Mouse (Mus musculus) myocyte (in vitro differentiated cells): ENCODE results near the gene Fstl1.

Experiments used
- MAX ChIP-seq: IDR thresholded peaks from one replicate; pipeline ENCODE4 v1.6.1; 2011; ENCODE audit warnings: low read depth, mild to moderate bottlenecking, control low read depth
- POLR2AphosphoS2 ChIP-seq: IDR thresholded peaks from one replicate; pipeline ENCODE4 v1.6.1; 2011; ENCODE audit warnings: low read depth, control low read depth; ENCODE audit not compliant: insufficient read length
- TCF12 ChIP-seq: IDR thresholded peaks from one replicate; pipeline ENCODE4 v1.6.1; 2011; ENCODE audit warnings: mild to moderate bottlenecking, control low read depth; ENCODE audit not compliant: poor library complexity, insufficient read depth, severe bottlenecking

- TF ChIP-seq TCF12 (no peak), MAX (no peak), POLR2AphosphoS2 (no peak)
These were observed 47.3 kb downstream of the Fstl1 start for GRCm38 (mm10) chr16:37823949-37824348.
